Mouse (Mus musculus) urinary bladder, postnatal 4 days (tissue): Measurements from ENCODE around the gene Kalrn.
"Not testable (repeated sequence)": the region's sequence is repeated elsewhere in the genome, so short reads cannot be mapped to it uniquely, and the experiment has no call there.

Experiments used
- DNase-seq, 2 experiments: peaks; one replicate each; pipeline ENCODE4 v3.0.0; 2021 to 2022; ENCODE audit warnings: low spot score in 2 of 2

The Kalrn gene

DNA sequence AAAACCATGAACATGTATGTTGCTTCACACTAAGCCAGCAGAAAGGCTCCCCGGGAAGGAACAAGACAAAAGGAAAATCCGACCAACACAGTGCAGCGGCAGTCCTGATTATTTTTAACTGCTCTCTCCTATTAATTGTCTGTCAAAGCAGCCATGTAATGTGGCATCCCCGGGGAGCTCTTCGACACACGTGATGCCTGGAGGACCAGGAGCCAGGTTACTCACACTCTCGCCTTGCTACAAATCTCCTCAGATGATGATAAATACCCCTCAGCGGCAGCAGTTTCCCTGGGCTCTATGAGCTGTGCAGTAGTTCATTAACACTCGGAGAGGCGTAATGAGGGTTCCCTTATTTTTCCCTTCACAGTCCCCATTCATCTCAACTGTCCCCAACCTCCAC, 257.1 kb downstream of the Kalrn start:
- no peak for DNase-seq

DNA sequence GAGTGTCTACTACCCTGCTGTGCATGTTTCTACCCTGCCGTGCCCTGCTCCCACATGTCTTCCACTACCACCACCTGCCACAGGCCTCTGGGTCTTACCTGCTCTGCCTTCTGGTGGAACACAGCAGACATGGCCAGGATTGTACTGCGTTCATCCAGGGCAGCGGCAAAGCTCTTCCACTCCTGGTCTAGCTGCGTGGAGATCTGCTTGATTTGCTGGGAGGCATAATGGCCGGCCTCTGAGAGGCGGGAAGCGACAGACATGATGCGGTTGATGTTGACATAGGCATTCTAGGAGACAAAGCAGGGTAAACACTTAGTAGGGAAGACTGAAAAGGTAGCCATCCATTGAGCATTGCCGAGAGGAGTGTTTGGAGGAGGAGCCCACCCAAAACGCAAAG, 259.3 kb downstream of the Kalrn start:
- DNase-seq: no peak

DNA sequence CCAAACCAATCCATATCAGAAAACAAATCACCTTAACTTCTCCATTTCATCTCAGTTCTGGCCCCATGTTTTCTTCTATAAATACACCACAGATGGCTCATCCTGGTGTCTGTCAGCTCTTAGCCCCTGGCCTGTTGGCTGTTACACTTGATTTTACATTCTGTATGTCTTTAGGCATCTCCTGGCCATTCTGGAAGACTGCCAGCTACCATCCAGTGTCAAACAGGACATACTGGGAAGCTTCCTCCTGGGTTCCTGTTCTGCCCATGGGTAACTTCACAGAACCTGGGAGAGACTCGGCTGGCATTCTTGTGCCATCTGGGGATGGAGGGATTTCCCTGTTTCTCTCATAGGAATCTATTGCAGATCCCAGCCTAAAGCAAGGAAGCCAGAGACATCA, 261.8 kb downstream of the Kalrn start:
- DNase-seq: no peak

DNA sequence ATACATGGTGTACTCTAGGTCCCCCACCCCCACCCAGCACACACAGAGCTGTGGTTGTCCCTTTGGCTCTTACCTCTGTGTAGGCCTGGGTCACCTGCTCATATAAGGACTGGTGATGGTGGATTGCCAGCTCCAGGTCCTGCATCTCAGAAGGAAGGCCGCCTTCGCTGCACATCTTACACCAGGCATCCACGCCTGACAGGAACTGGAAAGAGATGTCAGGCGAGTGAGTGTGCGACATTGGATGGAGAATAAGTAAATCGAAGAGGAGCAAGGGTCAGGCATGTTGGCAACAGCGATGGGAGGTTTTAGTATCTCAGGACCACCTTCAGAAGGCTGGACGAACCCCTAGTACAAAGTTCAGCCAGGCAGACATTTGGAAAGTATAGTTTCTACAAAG, 263.0 kb downstream of the Kalrn start:
- DNase-seq: no peak

DNA sequence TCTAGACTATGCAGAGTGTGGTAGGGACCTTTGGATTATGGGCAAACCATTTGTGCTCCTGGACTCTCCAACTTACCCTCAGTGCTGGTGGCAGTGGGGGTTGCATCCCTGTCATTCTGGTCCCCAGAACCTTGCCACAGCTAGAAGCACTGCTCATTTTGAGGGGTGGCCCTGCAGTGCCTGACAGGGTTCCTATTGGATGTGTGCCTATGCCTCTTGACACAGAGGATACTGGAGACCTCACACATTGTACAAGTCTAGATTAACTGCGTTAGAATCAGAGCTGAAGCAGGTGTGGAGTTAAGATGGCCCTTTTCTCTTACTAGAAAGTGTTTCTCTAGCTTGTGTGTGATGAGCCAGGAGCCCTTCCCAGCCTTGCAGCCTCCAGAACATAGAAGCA, 265.0 kb downstream of the Kalrn start:
- DNase-seq: no peak

DNA sequence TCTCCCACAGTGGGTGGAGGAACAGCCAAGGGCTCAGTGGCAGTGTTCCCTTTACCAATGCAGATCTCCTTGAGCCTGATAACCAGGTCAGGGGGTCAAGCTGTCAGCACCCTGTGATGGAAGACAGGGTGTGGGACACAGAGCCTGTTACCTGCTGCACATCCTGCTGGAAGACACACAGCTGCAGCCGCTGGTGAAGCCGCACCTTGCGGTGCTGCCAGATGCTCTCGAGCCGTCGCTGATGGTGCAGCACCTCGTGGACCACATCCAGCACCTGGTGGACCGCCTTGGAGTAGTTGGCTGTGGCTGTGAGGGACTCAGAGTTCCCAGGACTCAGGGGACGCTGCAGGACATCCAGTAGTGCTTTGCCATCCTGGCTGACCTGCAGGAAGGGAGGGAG, 265.9 kb downstream of the Kalrn start:
- no peak for DNase-seq

- DNase-seq: no peak
Measured at GRCm38 (mm10) chr16:34305586-34305985, 267.7 kb downstream of the Kalrn start.

DNA sequence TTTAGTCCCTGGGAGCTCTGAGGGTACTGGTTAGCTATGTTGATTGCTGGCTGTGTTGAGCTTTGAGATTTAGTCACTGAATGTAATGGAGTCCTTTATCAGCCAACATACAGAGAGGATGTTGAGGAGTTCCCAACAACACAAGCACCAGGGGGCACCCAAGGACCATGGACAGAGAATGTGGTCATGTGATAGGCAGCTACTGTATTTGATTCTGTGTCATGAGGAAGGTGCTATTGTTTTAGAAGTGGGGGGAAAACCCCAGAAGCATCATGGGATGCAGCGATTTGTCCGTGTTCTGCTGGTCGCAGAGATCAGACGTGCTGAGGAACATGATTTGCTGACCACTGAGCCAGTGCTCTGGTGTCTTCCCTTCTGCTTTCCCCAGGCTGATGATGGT, 269.5 kb downstream of the Kalrn start:
- not testable (repeated sequence) for DNase-seq

DNA sequence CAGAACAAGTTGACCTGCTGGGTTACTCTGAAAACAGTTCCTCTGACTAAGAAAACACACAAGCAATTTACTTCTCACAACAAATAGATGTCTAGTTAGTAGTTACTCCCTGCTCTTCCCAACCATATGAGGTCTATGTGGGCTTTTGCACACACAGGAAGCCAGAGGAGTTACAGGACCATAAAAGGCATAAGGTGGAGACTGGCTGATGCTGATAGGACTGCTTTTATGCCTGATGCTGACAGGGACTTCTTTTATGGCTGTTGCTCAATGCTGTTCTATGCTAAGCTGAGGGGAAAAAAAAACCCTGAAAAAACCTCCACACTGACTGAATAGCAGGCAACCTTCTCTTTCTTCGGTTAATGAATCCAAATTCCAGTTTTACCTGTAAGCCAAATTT, 270.8 kb downstream of the Kalrn start:
- DNase-seq: no peak

GRCm38 (mm10) chr16:34302063-34302462, 271.3 kb downstream of the Kalrn start:
- DNase-seq: no peak

DNA sequence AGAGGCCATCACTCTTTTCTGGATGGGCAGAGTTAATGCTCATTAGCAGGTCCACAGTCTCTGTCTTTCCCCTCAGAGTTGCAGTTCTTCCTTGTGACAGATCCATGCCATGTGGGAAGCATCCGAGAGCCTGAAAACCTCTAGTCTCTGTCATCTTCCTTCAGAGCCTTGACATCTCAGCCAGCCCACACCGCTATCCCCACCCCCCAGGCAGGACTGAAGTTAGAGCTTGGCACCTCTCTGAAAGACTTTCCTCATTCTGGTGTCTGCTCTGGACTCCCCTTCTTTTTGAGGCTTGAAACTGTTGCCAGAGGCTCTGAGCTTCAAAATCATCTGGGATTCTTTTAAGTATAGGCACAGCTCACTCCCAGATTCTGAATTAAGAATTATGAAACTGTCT, 274.1 kb downstream of the Kalrn start:
- DNase-seq: no peak

DNA sequence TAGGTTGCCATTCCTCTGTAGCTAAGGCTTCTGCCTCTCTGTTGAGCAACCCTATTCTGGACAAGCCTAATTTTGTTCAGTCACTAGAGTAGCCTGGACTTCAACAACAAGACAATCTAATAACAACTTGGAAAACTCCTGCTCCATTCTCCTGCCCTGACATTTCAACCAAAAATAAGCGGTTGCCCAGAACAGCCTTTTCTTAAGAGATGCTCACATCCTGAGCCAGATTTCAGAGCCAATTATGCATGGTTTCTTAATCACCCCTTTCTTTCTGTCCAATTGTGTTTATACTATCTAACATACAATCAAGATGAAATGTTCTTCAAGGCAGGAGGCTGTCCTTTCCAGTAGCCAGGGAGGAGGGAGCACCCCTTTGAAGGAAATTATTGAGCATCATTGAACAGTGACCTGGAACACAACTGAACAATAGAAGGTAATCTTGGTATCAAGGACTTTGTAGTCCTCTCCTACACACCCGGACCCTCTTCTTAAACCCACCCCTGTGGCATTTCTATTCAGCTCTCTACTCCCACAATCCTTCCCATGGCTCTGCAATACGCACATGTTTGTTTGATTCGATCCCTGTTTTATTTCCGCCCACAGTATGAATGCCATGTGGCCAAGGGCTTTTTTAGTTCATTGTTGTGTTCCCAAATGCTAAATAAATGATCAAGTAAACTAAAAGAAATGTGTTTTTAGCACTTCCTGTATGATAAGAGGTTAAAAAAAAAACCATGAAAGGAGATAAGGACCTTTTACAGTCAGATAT, 275.2 kb downstream of the Kalrn start:
- no peak for DNase-seq

GRCm38 (mm10) chr16:34294568-34294967, 278.8 kb downstream of the Kalrn start:
- no peak for DNase-seq

- no peak for DNase-seq
Measured at GRCm38 (mm10) chr16:34293675-34294074, 279.7 kb downstream of the Kalrn start.

GRCm38 (mm10) chr16:34289583-34289982, 283.7 kb downstream of the Kalrn start:
- no peak for DNase-seq

GRCm38 (mm10) chr16:34282026-34282425, 291.3 kb downstream of the Kalrn start:
- DNase-seq: no peak

DNA sequence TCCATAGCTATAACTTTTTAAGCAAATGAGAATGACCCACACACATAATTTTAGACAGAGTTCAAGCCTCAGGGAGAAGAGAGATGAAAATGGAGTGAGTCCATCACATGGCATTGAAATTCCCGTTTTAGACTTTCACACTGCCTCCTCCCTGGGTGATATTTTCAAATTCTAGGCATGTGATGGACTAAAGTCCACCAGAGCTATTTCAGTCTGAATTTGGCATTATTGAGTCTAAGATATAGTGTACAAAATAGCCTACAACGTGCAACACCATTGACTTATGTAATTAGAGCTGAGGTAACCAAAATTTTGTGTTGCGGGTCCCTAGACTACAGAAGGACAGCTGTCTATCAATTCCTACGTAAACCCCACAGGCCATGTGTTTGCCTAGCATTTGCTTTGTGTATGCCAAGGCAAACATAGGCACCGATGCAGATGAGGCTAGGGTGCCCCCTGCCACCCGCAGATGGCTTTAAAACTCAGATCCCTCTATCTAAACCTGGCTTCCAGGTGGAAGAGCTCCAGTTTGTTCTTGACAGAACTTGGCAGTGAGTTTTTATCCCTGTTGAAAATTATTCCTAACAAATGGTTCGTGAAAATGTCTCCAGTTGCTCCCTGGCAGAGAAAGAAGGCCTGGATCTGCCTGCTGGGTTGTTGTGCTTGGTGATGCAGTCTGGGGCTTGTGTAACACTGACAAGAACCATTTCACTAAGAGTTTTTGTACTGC, 293.5 kb downstream of the Kalrn start:
- DNase-seq: no peak

GRCm38 (mm10) chr16:34278249-34278790, 295.0 kb downstream of the Kalrn start:
- DNase-seq: no peak

DNA sequence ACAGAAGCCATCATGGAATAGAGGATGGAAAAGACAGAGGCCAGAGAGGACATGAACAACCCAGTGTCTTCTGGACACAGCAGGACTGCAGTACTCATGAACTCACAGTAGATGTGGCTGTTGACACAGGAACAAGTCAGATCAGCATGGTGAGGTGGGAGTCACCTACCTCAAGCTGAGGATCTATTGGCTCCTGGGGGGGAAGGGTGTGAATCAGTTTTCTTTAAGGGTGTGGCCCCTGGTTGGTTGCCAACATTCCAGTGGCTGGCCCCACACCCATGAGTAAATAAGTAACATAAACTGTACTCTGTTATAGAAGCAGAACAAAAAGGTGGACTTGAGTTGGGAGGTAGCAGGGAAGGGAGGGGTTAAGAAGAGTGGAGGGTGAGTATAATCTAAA, 298.7 kb downstream of the Kalrn start:
- no peak for DNase-seq

DNA sequence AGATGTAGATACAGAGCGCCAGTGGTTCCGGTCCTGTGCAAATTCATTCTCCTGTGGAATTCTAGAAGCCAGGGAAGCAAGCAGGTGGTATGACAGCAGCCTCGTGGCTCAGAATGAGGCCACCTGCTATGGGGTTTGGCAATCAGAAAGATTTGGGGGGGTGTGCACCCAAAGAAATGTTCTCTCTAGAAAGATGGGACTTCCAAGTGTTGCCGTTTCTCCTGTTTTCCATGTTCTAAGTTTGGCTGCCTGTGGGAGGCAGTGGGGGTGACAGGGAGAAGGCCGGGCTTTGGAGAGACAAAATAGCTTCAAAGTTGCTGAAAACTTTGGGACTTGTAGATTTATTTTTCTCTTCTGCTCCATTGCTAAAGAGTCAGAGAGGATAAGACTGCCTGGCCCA, 301.9 kb downstream of the Kalrn start:
- no peak for DNase-seq

DNA sequence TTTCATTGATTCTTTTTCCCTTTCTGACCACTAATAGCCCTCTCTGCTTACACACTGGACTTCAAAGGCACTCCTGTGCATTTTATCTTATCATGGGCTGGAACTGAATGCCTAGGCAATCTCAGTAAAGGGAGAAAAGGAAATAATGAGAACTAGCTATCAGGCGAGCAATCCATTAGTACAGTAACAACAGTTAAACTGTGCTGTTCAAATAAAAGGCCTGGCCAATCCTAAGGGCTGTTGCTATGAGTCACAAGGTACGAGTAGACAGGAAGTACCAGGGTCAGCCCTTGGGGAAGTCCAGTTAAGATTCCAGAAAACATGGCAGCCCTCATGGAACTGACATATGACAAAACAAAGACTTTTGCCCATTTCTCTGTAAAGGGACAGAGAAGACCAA, 302.7 kb downstream of the Kalrn start:
- DNase-seq: no peak

DNA sequence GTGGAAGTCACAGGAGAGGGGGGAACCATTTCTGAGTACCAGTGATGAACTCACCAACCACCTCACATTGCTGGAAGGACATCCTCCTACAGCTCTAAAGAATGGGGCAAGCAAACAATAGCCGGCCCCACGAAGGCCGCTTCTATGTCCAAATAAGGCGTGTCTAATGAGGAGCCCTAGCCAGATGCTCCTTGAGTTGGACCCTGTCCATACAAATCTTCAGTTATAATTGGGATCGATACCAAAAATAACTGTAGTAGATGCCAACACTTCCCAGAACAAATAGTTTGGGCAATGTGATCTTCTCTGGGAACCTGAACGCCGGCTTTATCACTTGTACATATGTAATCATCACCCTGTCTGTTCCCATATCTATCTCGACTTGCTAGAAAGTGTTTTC, 303.7 kb downstream of the Kalrn start:
- no peak for DNase-seq

DNA sequence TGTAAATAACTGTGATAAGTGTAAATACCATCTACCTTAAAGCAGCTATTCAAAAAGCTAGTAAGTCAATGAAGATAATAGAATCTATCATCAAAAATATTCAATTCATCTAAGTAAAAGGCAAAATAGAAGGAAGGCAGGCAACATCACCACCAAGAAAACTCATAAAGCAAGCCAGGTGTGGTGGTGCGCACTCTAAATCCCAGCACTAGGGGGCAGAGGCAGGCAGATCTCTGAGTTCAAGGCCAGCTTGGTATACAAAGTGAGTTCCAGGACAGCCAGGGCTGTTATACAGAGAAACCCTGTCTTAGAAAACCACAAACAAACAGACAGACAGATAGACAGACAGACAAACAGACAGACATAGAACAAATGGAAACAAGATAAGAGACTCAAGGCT, 305.6 kb downstream of the Kalrn start:
- DNase-seq: no peak
